Mouse (Mus musculus) G1E (cell line): ENCODE results near the gene Jarid2.

Experiments used
- CTCF ChIP-seq: IDR thresholded peaks from 2 replicates; pipeline ENCODE4 v1.5.1; 2012; ENCODE audit warnings: low read depth, low read length, inconsistent platforms, mixed read lengths
- GATA1 ChIP-seq: IDR thresholded peaks from 2 replicates; pipeline ENCODE4 v1.6.1; 2012; ENCODE audit warnings: borderline replicate concordance, low read length, inconsistent platforms, mixed read lengths
- GATA2 ChIP-seq: IDR thresholded peaks from 2 replicates; pipeline ENCODE4 v1.6.1; 2012; ENCODE audit warnings: low read depth, low read length, inconsistent platforms, borderline replicate concordance
- TAL1 ChIP-seq: conservative IDR thresholded peaks from 2 replicates; pipeline ENCODE4 v1.6.1; 2012; ENCODE audit warnings: low read depth, low read length, inconsistent platforms, mixed read lengths

GRCm38 (mm10) chr13:44751780-44752179 is 22.5 kb downstream of the Jarid2 start:
- TF ChIP-seq CTCF (no peak), TAL1 (no peak), GATA2 (no peak), GATA1 (no peak)
